In genomic region chr12:40574051-40574450, GRCm38 (mm10) we compare ENCODE assay signal across 21 mouse cellular contexts.
"Had no signal": no experiment of that assay in that cellular context is flagged by ENCODE, and none has a peak within 500 bp of the region (broad histone marks: within the 10 kb centered on the region; RNA-seq: fewer than 3 reads in every experiment).

No protein-coding gene starts in this region.

- H3K4me3 ChIP-seq: kidney, embryonic 15.5 days; limb, embryonic 13.5 days; liver, embryonic 12.5 days; liver, embryonic 15.5 days; lung, embryonic 15.5 days; megakaryocyte, embryonic 14.5 days; midbrain, embryonic 10.5 days; midbrain, embryonic 13.5 days; myocyte; neural tube, embryonic 13.5 days; stomach, embryonic 15.5 days had no signal

- H3K27ac ChIP-seq: kidney, embryonic 15.5 days; limb, embryonic 13.5 days; liver, embryonic 12.5 days; liver, embryonic 15.5 days; lung, embryonic 15.5 days; midbrain, embryonic 10.5 days; midbrain, embryonic 13.5 days; neural tube, embryonic 13.5 days; stomach, embryonic 15.5 days had no signal

- H3K4me1 ChIP-seq: kidney, embryonic 15.5 days; liver, embryonic 12.5 days; liver, embryonic 15.5 days; megakaryocyte, embryonic 14.5 days; stomach, embryonic 15.5 days had no signal

- H3K27me3 ChIP-seq: kidney, embryonic 15.5 days; limb, embryonic 13.5 days; liver, embryonic 12.5 days; liver, embryonic 15.5 days; lung, embryonic 15.5 days; midbrain, embryonic 13.5 days; neural tube, embryonic 13.5 days; stomach, embryonic 15.5 days had no signal

- DNase-seq: kidney, adult 8-10 months; kidney, postnatal 10 days; kidney, postnatal 36 days; left cerebral cortex, postnatal 4 days; lung, adult 18-20 months; lung, postnatal 10 days; lung, postnatal 36 days; right cerebral cortex, postnatal 25 days; spleen, adult 18-20 months; thymus, postnatal 25 days had no signal

- H3K36me3 ChIP-seq: kidney, embryonic 15.5 days; limb, embryonic 13.5 days; liver, embryonic 12.5 days; liver, embryonic 15.5 days; lung, embryonic 15.5 days; midbrain, embryonic 10.5 days; midbrain, embryonic 13.5 days; neural tube, embryonic 13.5 days; stomach, embryonic 15.5 days had no signal
